Mouse (Mus musculus): Measurements from ENCODE around the gene Tmc8. TPM values are rescaled to one million over a fixed set of nuclear protein-coding genes. Genes with fewer than 3 reads are reported as not detected.
"Not testable (repeated sequence)": the region's sequence is repeated elsewhere in the genome, so short reads cannot be mapped to it uniquely, and the experiment has no call there.

The Tmc8 gene
- polyA plus RNA-seq, 1 experiment from 2014 or later, result 0.49 TPM

GRCm38 (mm10) chr11:117830401-117830800 is 48.5 kb downstream of the Tmc8 start:
- POLR2A ChIA-PET, result no interaction called here
- no peak for TF ChIP-seq CTCF (IDR thresholded peaks at IDR 0.05)
- in situ Hi-C loops (cut with MboI; ENCODE audit: low pct_unique_long_range_greater_than_20kb), result no loop called here
- ATAC-seq (no peak), DNase-seq (ENCODE audit: low read depth, low spot score) (no peak)
- CTCF ChIA-PET, result no interaction called here
- no peaks in the 10 kb centered on the region for H3K27me3 ChIP-seq

- DNase-seq (ENCODE audit: low read depth, low spot score) (no peak), ATAC-seq (no peak)
- no peak for TF ChIP-seq CTCF (IDR thresholded peaks at IDR 0.05)
- ChIA-PET CTCF (interaction anchor here (1.2 to 1.3 kb wide), 2 partner anchors 10 to 42 kb away, joined by 3 read pairs; no protein-coding TSS in a partner anchor), POLR2A (interaction anchor here (0.7 kb wide), 1 partner anchor 13 kb away, joined by 3 read pairs; no protein-coding TSS in a partner anchor)
- in situ Hi-C loops (cut with MboI; ENCODE audit: low pct_unique_long_range_greater_than_20kb), result no loop called here
- no peaks in the 10 kb centered on the region for H3K27me3 ChIP-seq
These were observed 50.5 kb downstream of the Tmc8 start for GRCm38 (mm10) chr11:117832086-117832969.

- POLR2A ChIA-PET, result interaction anchor here (0.8 to 1.0 kb wide), 2 partner anchors 9 to 16 kb away, joined by 3 to 4 read pairs; no protein-coding TSS in a partner anchor
- ATAC-seq; in situ Hi-C loops (cut with MboI; ENCODE audit: low pct_unique_long_range_greater_than_20kb); DNase-seq (ENCODE audit: low read depth, low spot score); H3K27me3 ChIP-seq; CTCF ChIA-PET: not testable (repeated sequence)
These were observed 51.6 kb downstream of the Tmc8 start for GRCm38 (mm10) chr11:117833509-117833908.

- DNase-seq (ENCODE audit: low read depth, low spot score) (no peak), ATAC-seq (no peak)
- CTCF ChIA-PET, result no interaction called here
- no peaks in the 10 kb centered on the region for H3K27me3 ChIP-seq
- in situ Hi-C loops (cut with MboI; ENCODE audit: low pct_unique_long_range_greater_than_20kb), result no loop called here
- no peak for TF ChIP-seq CTCF (IDR thresholded peaks at IDR 0.05)
- POLR2A ChIA-PET, result interaction anchor here (0.8 to 1.0 kb wide), 2 partner anchors 9 to 16 kb away, joined by 3 to 4 read pairs; no protein-coding TSS in a partner anchor
These were observed 52.2 kb downstream of the Tmc8 start for GRCm38 (mm10) chr11:117834086-117834485.

GRCm38 (mm10) chr11:117836306-117836705 is 54.4 kb downstream of the Tmc8 start:
- CTCF ChIA-PET, result no interaction called here

GRCm38 (mm10) chr11:117838572-117838971 is 56.7 kb downstream of the Tmc8 start:
- in situ Hi-C loops (cut with MboI; ENCODE audit: low pct_unique_long_range_greater_than_20kb), result no loop called here
- no peak for DNase-seq (ENCODE audit: low read depth, low spot score)
- ChIA-PET CTCF (no interaction called here), POLR2A (no interaction called here)
- TF ChIP-seq CTCF (IDR thresholded peaks at IDR 0.05), result no peak
- ATAC-seq, result no peak
- H3K27me3 ChIP-seq, result no peaks in the 10 kb centered on the region

More at GRCm38 (mm10) chr11:117836306-117836705, 54.4 kb downstream of the Tmc8 start:
- POLR2A ChIA-PET, result interaction anchor here (1.2 kb wide), 1 partner anchor 21 kb away, joined by 3 read pairs; no protein-coding TSS in a partner anchor
- H3K27me3 ChIP-seq, result no peaks in the 10 kb centered on the region
- DNase-seq (ENCODE audit: low read depth, low spot score) (no peak), ATAC-seq (no peak)
- no peak for TF ChIP-seq CTCF (IDR thresholded peaks at IDR 0.05)
- in situ Hi-C loops (cut with MboI; ENCODE audit: low pct_unique_long_range_greater_than_20kb), result no loop called here

- DNase-seq (ENCODE audit: low read depth, low spot score), result no peak
- in situ Hi-C loops (cut with MboI; ENCODE audit: low pct_unique_long_range_greater_than_20kb), result no loop called here
- TF ChIP-seq CTCF (IDR thresholded peaks at IDR 0.05), result no peak
- no peak for ATAC-seq
- no peaks in the 10 kb centered on the region for H3K27me3 ChIP-seq
- ChIA-PET CTCF (no interaction called here), POLR2A (no interaction called here)
These were observed 57.1 kb downstream of the Tmc8 start for GRCm38 (mm10) chr11:117839021-117839420.

- no peak for ATAC-seq
- no peak for TF ChIP-seq CTCF (IDR thresholded peaks at IDR 0.05)
- no peak for DNase-seq (ENCODE audit: low read depth, low spot score)
- ChIA-PET POLR2A (no interaction called here), CTCF (no interaction called here)
- in situ Hi-C loops (cut with MboI; ENCODE audit: low pct_unique_long_range_greater_than_20kb), result no loop called here
- H3K27me3 ChIP-seq, result no peaks in the 10 kb centered on the region
These were observed 59.0 kb downstream of the Tmc8 start for GRCm38 (mm10) chr11:117840910-117841309.

Other genes with a start within 250 kb of the Tmc8 start
- gene Tnrc6c, start 127.8 kb upstream of the Tmc8 start, polyA plus RNA-seq (2021), result 21.1 TPM
- gene Tmc6, start 122 bp downstream of the Tmc8 start, polyA plus RNA-seq (2021), result 3.6 TPM
- gene 6030468B19Rik, start 15.6 kb downstream of the Tmc8 start, polyA plus RNA-seq (2021), result not detected
- 0.78 TPM for gene Gm20708, start 27.6 kb downstream of the Tmc8 start, polyA plus RNA-seq (2021)
- gene Syngr2, start 27.6 kb downstream of the Tmc8 start, polyA plus RNA-seq (2021), result 149 TPM
- gene Afmid, start 43.8 kb downstream of the Tmc8 start, polyA plus RNA-seq (2021), result 9.1 TPM
- gene Tk1, start 44.0 kb downstream of the Tmc8 start, polyA plus RNA-seq (2021), result 79.7 TPM
- gene Birc5, start 67.2 kb downstream of the Tmc8 start, polyA plus RNA-seq (2021), result 79.5 TPM
- gene Tmem235, start 78.7 kb downstream of the Tmc8 start, polyA plus RNA-seq (2021), result 0.06 TPM
- gene Tha1, start 91.4 kb downstream of the Tmc8 start, polyA plus RNA-seq (2021), result 10.6 TPM
- 171 TPM for gene Socs3, start 188.0 kb downstream of the Tmc8 start, polyA plus RNA-seq (2021)
- 120 TPM for gene Pgs1, start 204.2 kb downstream of the Tmc8 start, polyA plus RNA-seq (2021)

Data from Patski (cell line).